Mouse (Mus musculus): ENCODE measurements around the gene Syt1.

DNA sequence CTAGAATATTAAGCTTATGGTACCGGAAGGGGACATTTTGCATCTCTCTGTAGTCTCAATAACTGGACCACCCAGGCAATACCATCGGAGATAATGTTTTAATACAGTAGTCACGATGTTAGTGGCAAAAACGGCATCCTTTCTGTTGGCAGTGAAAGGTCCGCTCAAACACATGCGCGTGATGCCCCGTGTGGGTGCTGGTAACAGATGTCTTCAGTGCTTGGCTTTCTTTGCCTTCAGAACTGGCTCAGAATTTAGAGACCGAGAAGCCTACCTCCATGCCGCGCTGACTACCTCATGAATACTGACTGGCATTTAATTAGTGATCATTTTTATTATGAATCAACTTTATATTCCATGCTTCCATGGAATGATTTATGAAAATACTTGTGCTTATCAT, 355.7 kb downstream of the Syt1 start:
- TF ChIP-seq CTCF (IDR thresholded peaks at IDR 0.05; ENCODE audit: low read depth, low read length) (no peak), POLR2AphosphoS5 (IDR thresholded peaks at IDR 0.05; ENCODE audit: insufficient replicate concordance, low read depth, low read length) (no peak), GATA1 (IDR thresholded peaks at IDR 0.05; ENCODE audit: borderline replicate concordance, low read length) (no peak), TAL1 (conservative IDR thresholded peaks at IDR 0.05; ENCODE audit: low read depth, low read length) (no peak), GATA2 (IDR thresholded peaks at IDR 0.05; ENCODE audit: borderline replicate concordance, low read depth, low read length) (no peak)

All from G1E (cell line).